Mouse (Mus musculus) T-helper 1 cell (primary cell): ENCODE measurements around the gene Vmn1r211.
"Not testable (repeated sequence)": the region's sequence is repeated elsewhere in the genome, so short reads cannot be mapped to it uniquely, and the experiment has no call there.

Experiments used
- in situ Hi-C: fragments of 300-600 bp; cut with MboI, MseI; formaldehyde crosslinking; loops from one replicate; pipeline ENCODE4 v1.15.1; 2025; ENCODE audit warnings: high pct_unique_total_duplicates

Gene Vmn1r211

DNA sequence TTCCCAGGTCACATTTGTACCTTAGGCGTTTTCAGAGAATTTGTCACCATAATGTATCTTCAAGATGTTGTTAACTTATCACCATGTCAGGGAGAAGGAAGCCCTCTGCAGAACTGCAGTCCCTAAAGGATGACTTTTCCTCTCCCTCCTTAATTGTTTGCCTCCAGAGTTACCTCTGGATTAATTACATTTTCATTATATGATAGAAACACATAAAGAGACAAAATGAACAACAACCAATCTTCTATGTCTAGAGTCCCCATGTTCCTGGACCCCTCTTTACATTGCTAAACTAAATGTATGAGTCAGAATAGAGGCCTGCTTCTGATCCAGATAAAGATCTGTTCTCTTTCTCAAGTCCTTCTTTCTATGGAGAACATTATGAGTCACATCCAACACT is at the start of gene Vmn1r211:
TSS of gene Vmn1r211 (minus strand) at position 101 of the 400 bp plus-strand sequence.
- in situ Hi-C loops: loop anchor here (10.0 kb wide), 1 partner anchor 747 kb away; no protein-coding TSS in a partner anchor

DNA sequence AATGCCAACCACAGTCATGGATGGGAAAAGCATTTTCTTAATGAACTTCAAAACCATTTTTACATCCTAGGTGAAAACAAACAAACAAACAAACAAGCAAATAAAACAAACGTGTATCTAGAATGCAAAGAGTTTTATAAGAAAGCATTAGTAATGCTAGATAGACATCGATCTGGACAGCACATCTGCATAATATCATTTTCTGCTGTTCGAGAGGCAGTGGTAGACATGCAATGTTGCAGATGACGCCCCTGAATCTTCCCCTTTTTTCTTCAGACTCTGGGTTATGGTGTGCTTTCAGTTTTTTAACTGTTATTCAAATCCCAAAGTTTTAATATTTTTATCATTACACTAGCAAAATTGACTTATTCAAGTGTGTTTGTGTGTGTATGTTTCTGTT is 26.7 kb upstream of the Vmn1r211 start, which contains the start of gene Vmn1r212:
TSS of gene Vmn1r212 (minus strand) at position 101 of the 400 bp plus-strand sequence.
- in situ Hi-C loops: no loop called here

- in situ Hi-C loops: no loop called here
These were observed 21.9 kb upstream of the Vmn1r211 start for GRCm38 (mm10) chr13:22879257-22879656.

GRCm38 (mm10) chr13:22854760-22855159 is 2.6 kb downstream of the Vmn1r211 start:
- in situ Hi-C loops: loop anchor here (10.0 kb wide), 1 partner anchor 750 kb away; no protein-coding TSS in a partner anchor

DNA sequence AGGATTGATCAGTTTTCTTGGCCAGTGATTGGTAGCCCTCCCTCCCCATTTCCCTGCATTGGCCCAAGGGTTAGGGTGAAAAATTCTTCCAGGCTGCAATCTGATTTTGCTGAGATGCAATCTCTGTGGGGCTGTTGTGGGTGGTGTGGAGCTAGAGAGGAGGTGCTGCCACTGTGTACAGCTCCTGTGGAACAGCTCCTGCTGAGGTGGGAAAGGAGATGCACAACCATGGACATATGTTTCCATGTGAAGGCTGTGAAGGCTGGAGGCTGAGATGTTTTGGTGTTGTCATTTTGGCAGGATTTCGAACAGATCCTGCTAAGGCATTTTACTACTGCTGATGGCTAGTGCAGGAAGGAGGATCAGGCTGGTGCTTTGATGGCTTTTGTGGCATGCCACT is 10.6 kb downstream of the Vmn1r211 start:
- in situ Hi-C loops: no loop called here

DNA sequence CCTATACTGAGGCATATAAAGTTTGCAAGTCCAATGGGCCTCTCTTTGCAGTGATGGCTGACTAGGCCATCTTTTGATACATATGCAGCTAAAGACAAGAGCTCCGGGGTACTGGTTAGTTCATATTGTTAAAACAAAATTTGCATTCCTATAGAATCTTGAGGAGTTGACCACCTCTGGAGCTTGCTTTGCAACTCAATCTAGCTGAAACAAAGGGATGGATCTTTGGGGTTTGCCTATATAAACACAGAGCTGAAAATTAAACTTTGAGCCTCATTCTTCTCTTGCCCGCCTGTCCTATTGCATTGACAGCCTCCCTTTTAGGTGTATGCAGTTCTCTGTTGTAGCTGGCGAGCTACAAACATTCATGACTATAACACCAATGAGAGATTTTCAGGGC is 13.1 kb downstream of the Vmn1r211 start:
- in situ Hi-C loops: not testable (repeated sequence)

- in situ Hi-C loops: no loop called here
These were observed 26.1 kb downstream of the Vmn1r211 start, which contains the start of gene Vmn1r210 for GRCm38 (mm10) chr13:22831248-22831647. Gene Vmn1r210, minus strand, starts transcription at chr13:22831348.

DNA sequence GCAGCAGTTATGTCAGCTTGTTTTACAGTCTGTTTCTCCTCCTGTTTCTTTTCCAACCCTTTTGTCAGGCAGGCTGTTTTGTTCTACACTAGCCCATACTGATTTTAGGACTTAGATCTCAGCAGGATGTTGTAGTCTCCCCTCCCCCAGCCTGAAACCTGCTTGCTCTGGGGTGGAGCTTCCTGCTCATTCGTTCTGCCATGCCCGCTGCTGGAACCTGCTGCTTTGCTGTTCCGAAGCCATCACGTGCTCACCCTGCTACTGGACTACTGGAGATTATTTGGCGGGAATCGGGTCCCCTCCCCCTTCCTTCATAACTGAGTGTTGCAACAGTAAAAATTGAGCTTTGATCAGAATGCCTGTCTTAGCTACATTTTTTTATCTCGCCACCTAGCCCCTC is 28.0 kb downstream of the Vmn1r211 start:
- in situ Hi-C loops: not testable (repeated sequence)

GRCm38 (mm10) chr13:22821601-22822000 is 35.8 kb downstream of the Vmn1r211 start:
- in situ Hi-C loops: not testable (repeated sequence)

DNA sequence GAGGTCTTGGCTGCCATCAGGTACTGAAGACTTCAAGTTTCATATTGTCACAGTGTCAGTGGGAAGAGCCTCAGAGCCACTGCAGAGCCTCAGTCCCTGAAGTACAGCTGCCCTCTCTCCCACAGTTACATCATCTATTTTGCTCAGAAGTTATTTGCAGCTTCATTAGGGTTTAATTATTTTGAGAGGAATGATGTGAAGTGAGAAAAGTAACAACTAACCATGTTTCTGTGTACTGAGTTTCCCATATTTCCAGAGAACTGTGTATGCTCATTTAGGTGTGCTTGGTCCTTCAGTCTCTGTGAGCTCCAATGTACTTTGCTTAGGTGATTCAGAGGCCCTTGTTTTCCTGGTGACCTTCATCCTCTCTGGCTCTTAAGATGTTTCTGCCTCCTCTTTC is 47.8 kb downstream of the Vmn1r211 start, which contains the start of gene Vmn1r209:
TSS of gene Vmn1r209 (minus strand) at position 101 of the 400 bp plus-strand sequence.
- in situ Hi-C loops: not testable (repeated sequence)
